Mouse (Mus musculus) forebrain, embryonic 11.5 days (tissue): Measurements from ENCODE around the gene Doc2g. TPM values are rescaled to one million over a fixed set of nuclear protein-coding genes. Genes with fewer than 3 reads are reported as not detected.
"Not testable (repeated sequence)": the region's sequence is repeated elsewhere in the genome, so short reads cannot be mapped to it uniquely, and the experiment has no call there.

Experiments
- ATAC-seq: fragments of 200-750 bp; cut with Nextera tagmentation; replicated peaks from 2 replicates; pipeline ENCODE4 v1.8.0; 2017; ENCODE audit warnings: moderate TSS enrichment; ENCODE audit not compliant: low FRiP score
- DNase-seq: peaks from one replicate; pipeline ENCODE4 v3.0.0-alpha.2; 2017; ENCODE audit warnings: low spot score
- H3K27ac ChIP-seq: fragments of 300-500 bp; sonication (generic); 2 replicates; pipeline ENCODE4 v1.5.1; 2014; ENCODE audit warnings: low read depth, low read length
- H3K27me3 ChIP-seq: fragments of 300-500 bp; sonication (generic); 2 replicates; pipeline ENCODE4 v1.6.1; 2014; ENCODE audit warnings: mild to moderate bottlenecking, low read length, mixed read lengths; ENCODE audit not compliant: control insufficient read depth, insufficient read depth
- H3K36me3 ChIP-seq: fragments of 300-500 bp; sonication (generic); 2 replicates; pipeline ENCODE4 v1.6.1; 2014; ENCODE audit warnings: mild to moderate bottlenecking, low read length, moderate library complexity, mixed read lengths; ENCODE audit not compliant: control insufficient read depth, insufficient read depth
- H3K4me1 ChIP-seq: fragments of 300-500 bp; sonication (generic); replicated peaks from 2 replicates; pipeline ENCODE4 v1.6.1; 2014; ENCODE audit warnings: low read length, mixed read lengths; ENCODE audit not compliant: control insufficient read depth, insufficient read depth
- H3K4me2 ChIP-seq: fragments of 300-500 bp; sonication (generic); 2 replicates; pipeline ENCODE4 v1.6.1; 2014; ENCODE audit warnings: low read depth, mild to moderate bottlenecking, low read length, moderate library complexity, mixed read lengths; ENCODE audit not compliant: severe bottlenecking
- H3K4me3 ChIP-seq: fragments of 300-500 bp; sonication (generic); 2 replicates; pipeline ENCODE4 v1.5.1; 2014; ENCODE audit warnings: low read depth, low read length
- H3K9ac ChIP-seq: fragments of 300-500 bp; sonication (generic); 2 replicates; pipeline ENCODE4 v1.6.1; 2014; ENCODE audit warnings: low read length
- H3K9me3 ChIP-seq: fragments of 300-500 bp; sonication (generic); 2 replicates; pipeline ENCODE4 v1.6.1; 2016; ENCODE audit warnings: low read length, mixed read lengths; ENCODE audit not compliant: control insufficient read depth
- WGBS: fragments of 180-500 bp; shearing (Covaris S2); extraction: QIAGEN DNeasy Blood & Tissue Kit; methylation state at CpG from one replicate; pipeline ENCODE4 v1.1.7; 2014; 5-methylcytosine and 5-hydroxymethylcytosine counted together
- polyA plus RNA-seq: library from polyadenylated mRNA; unstranded; fragments of >200 nt; fragmentation: Nextera tagmentation; extraction: Ambion mirVana; gene quantifications from 2 replicates; pipeline ENCODE4 v1.2.1, GENCODE M21; 2014

Gene Doc2g
- polyA plus RNA-seq, result 3.8 and 4.2 TPM in 2 replicates

- 80% methylated on average over 1 of the region's 1 CpGs for WGBS
- Histone ChIP-seq H3K4me1 (peaks cover 2% of the 10 kb centered on the region; the same call in 1 of the 2 replicates), H3K27me3 (no peaks in the 10 kb centered on the region), H3K4me3 (no peak within 1 kb of the TSS), H3K27ac (no peak within 1 kb of the TSS), H3K9ac (no peak within 1 kb of the TSS), H3K4me2 (no peak within 1 kb of the TSS), H3K36me3 (no peaks in the 10 kb centered on the region; the same call in 1 of the 2 replicates), H3K9me3 (no peaks in the 10 kb centered on the region)
- DNase-seq (no peak), ATAC-seq (no peak)
Measured at GRCm38 (mm10) chr19:4003112-4003511, at the start of gene Doc2g. Gene Doc2g (plus strand): TSS chr19:4003313.

- Histone ChIP-seq H3K4me3 (no peak overlapping the region), H3K9ac (no peak overlapping the region), H3K4me2 (no peak overlapping the region), H3K27ac (no peak overlapping the region), H3K9me3 (no peaks in the 10 kb centered on the region), H3K27me3 (no peaks in the 10 kb centered on the region), H3K4me1 (no peaks in the 10 kb centered on the region), H3K36me3 (no peaks in the 10 kb centered on the region)
- WGBS, result 82% methylated on average over 3 of the region's 3 CpGs
- DNase-seq (no peak), ATAC-seq (no peak)
Measured at GRCm38 (mm10) chr19:3955033-3955432, 48.1 kb upstream of the Doc2g start.

GRCm38 (mm10) chr19:3955804-3956203, 47.3 kb upstream of the Doc2g start:
- no peak for ATAC-seq
- H3K9ac ChIP-seq, result no peak overlapping the region
- WGBS, result 54% methylated on average over 4 of the region's 4 CpGs

DNA sequence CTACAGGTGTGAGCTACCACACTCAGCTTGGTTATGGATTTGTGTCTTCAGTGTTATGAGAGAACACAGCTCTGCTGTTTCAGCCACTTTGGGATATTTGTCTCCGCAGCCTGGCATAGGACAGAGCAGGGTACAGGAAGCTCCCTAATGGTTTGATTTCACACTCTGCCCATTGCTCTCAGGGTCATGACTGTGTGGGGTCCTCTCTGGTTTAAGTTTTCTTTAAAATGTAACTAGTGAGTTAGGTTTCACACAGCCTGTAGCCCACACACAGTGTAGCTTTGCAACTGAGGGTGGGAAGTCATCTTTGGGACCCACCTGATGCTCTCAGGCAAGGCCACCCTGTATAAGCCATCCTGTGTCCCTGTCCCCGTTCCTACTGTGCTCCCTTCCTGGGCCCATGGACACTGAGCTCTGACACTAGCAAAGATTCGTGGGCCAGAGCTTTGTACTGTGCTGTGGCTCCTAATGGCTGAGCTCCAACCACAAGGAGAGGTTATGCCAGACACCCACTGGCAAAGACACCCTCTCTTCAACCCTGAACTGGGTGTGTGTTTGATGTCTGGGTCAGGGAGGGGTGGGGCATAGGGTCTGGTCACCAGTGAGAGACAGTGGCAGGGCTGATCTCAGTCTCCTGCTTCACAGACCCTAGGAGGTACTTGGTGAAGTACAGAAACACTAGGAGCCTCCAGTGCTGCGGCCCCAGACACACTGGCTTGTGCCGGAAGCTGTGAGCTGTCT, 45.6 kb upstream of the Doc2g start:
- H3K36me3 ChIP-seq, DNase-seq, H3K9me3 ChIP-seq, H3K27ac ChIP-seq, H3K4me3 ChIP-seq, H3K4me1 ChIP-seq, H3K27me3 ChIP-seq, ATAC-seq, H3K9ac ChIP-seq, H3K4me2 ChIP-seq: not testable (repeated sequence)
- WGBS, result 87% methylated on average over 4 of the region's 5 CpGs

More at GRCm38 (mm10) chr19:3955804-3956203, 47.3 kb upstream of the Doc2g start:
- Histone ChIP-seq H3K27ac (no peak overlapping the region), H3K27me3 (no peaks in the 10 kb centered on the region), H3K4me2 (no peak overlapping the region), H3K9me3 (no peaks in the 10 kb centered on the region), H3K4me1 (no peaks in the 10 kb centered on the region), H3K36me3 (no peaks in the 10 kb centered on the region), H3K4me3 (no peak overlapping the region)
- DNase-seq, result no peak

DNA sequence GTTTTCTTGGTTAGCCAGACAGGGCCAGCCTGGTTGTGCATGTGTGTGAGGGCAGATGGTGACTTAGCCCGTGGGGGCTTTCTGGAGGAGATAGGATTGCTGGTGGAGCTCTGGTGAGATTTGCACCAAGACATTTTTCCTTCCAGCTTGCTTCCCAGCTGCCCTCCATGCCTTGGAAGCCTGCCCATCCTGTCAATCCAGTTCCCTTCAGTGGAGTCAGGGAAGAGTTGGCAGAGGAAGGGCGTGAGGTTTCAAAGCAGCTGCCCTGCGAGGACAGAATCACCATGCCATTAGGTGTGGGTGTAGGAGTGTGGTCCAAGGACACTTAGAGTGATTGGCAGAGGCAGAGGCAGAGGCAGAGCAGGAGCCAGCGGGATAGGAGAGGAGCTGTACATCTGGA, 44.6 kb upstream of the Doc2g start, which contains the start of gene Aldh3b3:
Gene Aldh3b3 (plus strand): TSS at position 176 of the 400 bp plus-strand sequence.
- H3K4me3 ChIP-seq, result no peak within 1 kb of the TSS
- WGBS, result 80% methylated on average over 4 of the region's 4 CpGs
- no peak within 1 kb of the TSS for H3K27ac ChIP-seq
- ATAC-seq, result no peak
- H3K4me1 ChIP-seq, result no peaks in the 10 kb centered on the region
- H3K36me3 ChIP-seq, result no peaks in the 10 kb centered on the region
- H3K9me3 ChIP-seq, result no peaks in the 10 kb centered on the region
- H3K4me2 ChIP-seq, result no peak within 1 kb of the TSS
- no peak within 1 kb of the TSS for H3K9ac ChIP-seq
- DNase-seq, result no peak
- no peaks in the 10 kb centered on the region for H3K27me3 ChIP-seq

GRCm38 (mm10) chr19:3959030-3959429, 44.1 kb upstream of the Doc2g start:
- no peak for ATAC-seq
- Histone ChIP-seq H3K27ac (no peak overlapping the region), H3K9ac (no peak overlapping the region), H3K4me1 (no peaks in the 10 kb centered on the region), H3K27me3 (no peaks in the 10 kb centered on the region), H3K36me3 (no peaks in the 10 kb centered on the region), H3K4me3 (no peak overlapping the region), H3K9me3 (no peaks in the 10 kb centered on the region), H3K4me2 (no peak overlapping the region)
- DNase-seq, result no peak

DNA sequence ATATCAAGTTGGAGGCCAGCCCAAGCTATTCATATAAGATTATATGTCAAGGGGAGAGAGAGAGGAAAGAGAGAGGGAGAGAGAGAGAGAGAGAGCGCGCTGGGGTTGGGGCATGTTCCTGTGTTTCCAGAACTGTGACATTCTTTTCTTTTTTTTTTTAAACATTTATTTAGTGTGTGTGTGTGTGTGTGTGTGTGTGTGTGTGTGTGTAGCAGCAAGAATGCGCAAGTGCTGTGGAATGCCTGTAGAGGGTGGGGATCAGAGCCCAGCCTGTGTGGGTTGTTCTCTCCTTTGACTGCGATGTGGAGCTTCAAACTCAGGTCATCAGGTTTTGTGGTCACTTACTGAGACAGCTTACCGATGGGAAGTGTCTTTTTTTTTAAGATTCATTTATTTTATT, 42.9 kb upstream of the Doc2g start:
- no peak overlapping the region for H3K27ac ChIP-seq
- H3K4me1 ChIP-seq, result no peaks in the 10 kb centered on the region
- 91% methylated on average over 5 of the region's 5 CpGs for WGBS
- H3K9me3 ChIP-seq, result no peaks in the 10 kb centered on the region
- no peaks in the 10 kb centered on the region for H3K27me3 ChIP-seq
- DNase-seq (no peak), ATAC-seq (no peak)
- no peak overlapping the region for H3K4me2 ChIP-seq
- no peak overlapping the region for H3K9ac ChIP-seq
- no peaks in the 10 kb centered on the region for H3K36me3 ChIP-seq
- H3K4me3 ChIP-seq, result no peak overlapping the region

- not testable (repeated sequence) for H3K4me1 ChIP-seq, H3K36me3 ChIP-seq, H3K4me3 ChIP-seq, H3K27ac ChIP-seq, H3K9me3 ChIP-seq, H3K9ac ChIP-seq, DNase-seq, H3K27me3 ChIP-seq, ATAC-seq, H3K4me2 ChIP-seq
- WGBS, result 80% methylated on average over 6 of the region's 6 CpGs
Measured at GRCm38 (mm10) chr19:3961805-3962204, 41.3 kb upstream of the Doc2g start.

DNA sequence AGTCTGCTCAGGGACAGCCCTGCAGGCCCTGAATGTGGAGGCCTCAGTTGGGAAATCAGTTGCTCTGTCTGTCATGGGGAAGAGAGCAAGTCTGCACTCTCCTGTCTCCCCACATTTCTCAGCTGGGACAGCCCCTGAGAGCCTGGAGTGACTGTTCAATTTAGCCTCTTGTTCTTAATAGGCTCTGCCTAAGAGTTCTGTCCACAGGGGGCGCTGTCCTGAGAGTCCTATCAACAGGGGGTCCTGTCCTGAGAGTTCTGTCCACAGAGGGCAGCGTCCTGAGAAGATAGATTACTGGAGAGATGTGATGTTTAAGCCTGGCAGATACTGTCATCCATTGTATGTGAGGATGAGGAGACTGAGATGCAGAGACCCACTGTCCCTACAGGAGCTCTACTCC, 40.6 kb upstream of the Doc2g start:
- Histone ChIP-seq H3K4me2 (no peak overlapping the region), H3K9me3 (no peaks in the 10 kb centered on the region), H3K36me3 (no peaks in the 10 kb centered on the region), H3K4me1 (no peaks in the 10 kb centered on the region), H3K4me3 (no peak overlapping the region), H3K9ac (no peak overlapping the region), H3K27ac (no peak overlapping the region), H3K27me3 (no peaks in the 10 kb centered on the region)
- 21% methylated on average over 2 of the region's 2 CpGs for WGBS
- DNase-seq (no peak), ATAC-seq (no peak)
